Mouse (Mus musculus): ENCODE measurements around the gene 4833423E24Rik. TPM values are rescaled to one million over a fixed set of nuclear protein-coding genes. Genes with fewer than 3 reads are reported as not detected.

The 4833423E24Rik gene
- 0.19 and 0.83 TPM in 2 replicates for polyA plus RNA-seq (2015; fragmentation: Nextera tagmentation; extraction: Ambion mirVana)

DNA sequence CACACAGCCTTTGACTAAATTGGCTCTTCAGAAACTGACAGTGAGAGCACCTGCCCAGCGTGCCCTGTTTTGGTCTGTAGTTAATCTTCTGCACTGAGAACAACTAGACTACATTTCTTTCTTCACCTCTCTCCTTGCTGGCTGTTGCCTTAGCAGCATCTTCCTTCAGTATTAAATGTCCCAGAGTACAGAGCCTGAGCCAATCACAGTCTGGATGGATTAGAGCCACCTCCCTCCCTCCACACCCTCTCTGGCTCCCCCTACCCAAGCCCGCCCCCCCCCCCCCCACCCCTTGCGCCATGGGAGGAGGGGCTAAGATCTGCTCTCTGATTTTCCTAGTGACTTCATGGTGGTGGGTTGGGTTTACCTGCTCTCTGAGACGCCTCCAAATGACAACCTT is at the start of gene 4833423E24Rik:
TSS of gene 4833423E24Rik (minus strand) at position 146 of the 400 bp plus-strand sequence.

GRCm38 (mm10) chr2:85443539-85443938 is 75.3 kb downstream of the 4833423E24Rik start, which contains the start of gene Olfr995:
Gene Olfr995 (minus strand): TSS chr2:85443639.

GRCm38 (mm10) chr2:85436351-85436750 is 82.5 kb downstream of the 4833423E24Rik start, which contains the start of gene Olfr994:
Gene Olfr994 (minus strand): TSS chr2:85436451.

Other genes with a start within 250 kb of the 4833423E24Rik start
- not detected in 2 replicates for gene Olfr987, start 179.7 kb downstream of the 4833423E24Rik start, polyA plus RNA-seq (2015; fragmentation: Nextera tagmentation; extraction: Ambion mirVana)
- gene Olfr988, start 155.8 kb downstream of the 4833423E24Rik start, polyA plus RNA-seq (2015; fragmentation: Nextera tagmentation; extraction: Ambion mirVana) = not detected in 2 replicates
- gene Olfr992, start 109.6 kb downstream of the 4833423E24Rik start, polyA plus RNA-seq (2015; fragmentation: Nextera tagmentation; extraction: Ambion mirVana) = not detected in 2 replicates
- not detected in 2 replicates for gene Olfr993, start 104.1 kb downstream of the 4833423E24Rik start, polyA plus RNA-seq (2015; fragmentation: Nextera tagmentation; extraction: Ambion mirVana)
- gene Olfr994, start 82.6 kb downstream of the 4833423E24Rik start, polyA plus RNA-seq (2015; fragmentation: Nextera tagmentation; extraction: Ambion mirVana) = not detected in 2 replicates
- gene Olfr995, start 75.4 kb downstream of the 4833423E24Rik start, polyA plus RNA-seq (2015; fragmentation: Nextera tagmentation; extraction: Ambion mirVana) = not detected in 2 replicates
- not detected in 2 replicates for gene Olfr996, start 60.2 kb upstream of the 4833423E24Rik start, polyA plus RNA-seq (2015; fragmentation: Nextera tagmentation; extraction: Ambion mirVana)
- 0.22 TPM in 1 of 2 replicates, not detected in the other for gene Olfr998, start 69.9 kb upstream of the 4833423E24Rik start, polyA plus RNA-seq (2015; fragmentation: Nextera tagmentation; extraction: Ambion mirVana)
- gene Olfr1000, start 92.9 kb upstream of the 4833423E24Rik start, polyA plus RNA-seq (2015; fragmentation: Nextera tagmentation; extraction: Ambion mirVana) = not detected in 2 replicates
- not detected in 2 replicates for gene Olfr1002, start 131.7 kb upstream of the 4833423E24Rik start, polyA plus RNA-seq (2015; fragmentation: Nextera tagmentation; extraction: Ambion mirVana)
- gene Olfr154, start 145.4 kb upstream of the 4833423E24Rik start, polyA plus RNA-seq (2015; fragmentation: Nextera tagmentation; extraction: Ambion mirVana) = not detected in 2 replicates
- 0.11 TPM in 1 of 2 replicates, not detected in the other for gene Olfr1006, start 159.7 kb upstream of the 4833423E24Rik start, polyA plus RNA-seq (2015; fragmentation: Nextera tagmentation; extraction: Ambion mirVana)
- gene Olfr1008, start 170.4 kb upstream of the 4833423E24Rik start, polyA plus RNA-seq (2015; fragmentation: Nextera tagmentation; extraction: Ambion mirVana) = not detected in 2 replicates
- gene Olfr1009, start 196.4 kb upstream of the 4833423E24Rik start, polyA plus RNA-seq (2015; fragmentation: Nextera tagmentation; extraction: Ambion mirVana) = not detected in 2 replicates
- gene Olfr1012, start 243.7 kb upstream of the 4833423E24Rik start, polyA plus RNA-seq (2015; fragmentation: Nextera tagmentation; extraction: Ambion mirVana) = 0.05 TPM in 1 of 2 replicates, not detected in the other
- gene Olfr1013, start 248.1 kb upstream of the 4833423E24Rik start, polyA plus RNA-seq (2015; fragmentation: Nextera tagmentation; extraction: Ambion mirVana) = not detected in 2 replicates

All from adrenal gland, postnatal 0 days (tissue).